Mouse (Mus musculus): ENCODE results near the gene Dppa4.

Dppa4 gene

GRCm38 (mm10) chr16:48326903-48327302 is 43.4 kb downstream of the Dppa4 start:
- DNase-seq, result no peak

DNA sequence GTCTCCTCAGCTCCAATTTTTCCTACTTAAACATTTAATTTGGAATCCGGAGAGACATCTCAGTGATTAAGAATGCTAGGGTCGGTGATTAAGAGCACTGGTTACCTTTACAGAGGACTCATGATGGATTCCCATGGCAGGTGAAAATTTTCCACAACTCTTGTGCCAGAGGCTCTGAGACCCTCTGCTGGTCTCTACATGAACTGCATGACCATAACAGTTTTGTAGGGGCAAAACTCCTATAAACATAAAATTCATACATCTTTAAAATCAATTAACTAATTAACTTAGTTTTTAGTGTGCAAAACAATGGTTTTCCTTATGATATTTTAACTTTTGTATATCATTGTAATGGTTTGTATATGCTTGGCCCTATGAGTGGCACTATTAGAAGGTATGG is 44.9 kb downstream of the Dppa4 start:
- DNase-seq, result no peak

GRCm38 (mm10) chr16:48331822-48332221 is 48.3 kb downstream of the Dppa4 start:
- no peak for DNase-seq

DNA sequence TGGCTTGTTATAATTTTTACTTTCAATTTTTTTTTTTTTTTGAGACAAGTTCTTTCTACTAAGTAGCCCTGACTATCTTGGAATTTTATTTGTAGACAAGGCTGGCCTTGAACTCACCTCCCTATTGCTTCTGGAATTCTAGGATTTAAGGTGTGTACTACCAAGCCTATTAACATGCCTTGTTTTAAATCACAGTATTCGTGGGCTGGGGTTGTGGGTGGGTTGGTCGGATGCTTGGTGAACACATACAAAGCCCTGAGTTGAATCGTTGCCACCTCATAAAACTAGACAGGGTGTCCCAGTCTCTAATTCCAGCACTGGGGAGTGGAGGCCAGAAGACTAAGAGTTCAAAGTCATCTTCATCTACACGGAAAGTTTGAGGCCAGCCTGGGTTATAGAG is 51.8 kb downstream of the Dppa4 start:
- no peak for DNase-seq

Data from right cerebral cortex, postnatal 4 days (tissue).